Mouse (Mus musculus) intestine, postnatal 0 days (tissue): ENCODE data around the gene Gm28047. TPM values are rescaled to one million over a fixed set of nuclear protein-coding genes. Genes with fewer than 3 reads are reported as not detected.
A peak's percentile ranks its signal among the peaks of the same experiment; 100 is the strongest.

Experiments
- ATAC-seq: fragments of 200-750 bp; cut with Nextera tagmentation; 2 replicates; pipeline ENCODE4 v1.8.0; 2017; ENCODE audit warnings: mild to moderate bottlenecking, moderate TSS enrichment, moderate library complexity
- H3K27ac ChIP-seq: fragments of 300-500 bp; sonication (generic); 2 replicates; pipeline ENCODE4 v1.5.1; 2014; ENCODE audit warnings: mild to moderate bottlenecking, low read depth, low read length, moderate library complexity
- H3K27me3 ChIP-seq: fragments of 300-500 bp; sonication (generic); replicated peaks from 2 replicates; pipeline ENCODE4 v1.6.1; 2014; ENCODE audit warnings: low read length, mixed read lengths; ENCODE audit not compliant: control insufficient read depth, insufficient read depth
- H3K36me3 ChIP-seq: fragments of 300-500 bp; sonication (generic); 2 replicates; pipeline ENCODE4 v1.6.1; 2014; ENCODE audit warnings: mild to moderate bottlenecking, moderate library complexity; ENCODE audit not compliant: control insufficient read depth, insufficient read depth
- H3K4me1 ChIP-seq: fragments of 300-500 bp; sonication (generic); replicated peaks from 2 replicates; pipeline ENCODE4 v1.6.1; 2014; ENCODE audit warnings: antibody characterized with exemption, low read length, mixed read lengths; ENCODE audit not compliant: control insufficient read depth, insufficient read depth
- H3K4me2 ChIP-seq: fragments of 300-500 bp; sonication (generic); replicated peaks from 2 replicates; pipeline ENCODE4 v1.6.1; 2014; ENCODE audit warnings: low read depth, mild to moderate bottlenecking, moderate library complexity
- H3K4me3 ChIP-seq: fragments of 300-500 bp; sonication (generic); 2 replicates; pipeline ENCODE4 v1.5.1; 2014; ENCODE audit warnings: low read depth, low read length
- H3K9ac ChIP-seq: fragments of 300-500 bp; sonication (generic); 2 replicates; pipeline ENCODE4 v1.6.1; 2014; ENCODE audit warnings: mild to moderate bottlenecking, low read depth, low read length
- H3K9me3 ChIP-seq: fragments of 300-500 bp; sonication (generic); 2 replicates; pipeline ENCODE4 v1.6.1; 2016; ENCODE audit warnings: mixed run types; ENCODE audit not compliant: control insufficient read depth
- CTCF ChIP-seq: sonication (generic); IDR thresholded peaks from 2 replicates; pipeline ENCODE4 v1.5.1; 2016; ENCODE audit warnings: low read depth, mild to moderate bottlenecking, control low read depth, antibody characterized with exemption, moderate library complexity
- WGBS: fragments of 180-500 bp; shearing (Covaris S2); extraction: QIAGEN DNeasy Blood & Tissue Kit; methylation state at CpG from one replicate; pipeline ENCODE4 v1.1.7; 2014; 5-methylcytosine and 5-hydroxymethylcytosine counted together
- polyA plus RNA-seq: library from polyadenylated mRNA; unstranded; fragments of >200 nt; fragmentation: Nextera tagmentation; extraction: Ambion mirVana; gene quantifications from 2 replicates; pipeline ENCODE4 v1.2.1, GENCODE M21; 2015

Gm28047 gene
- polyA plus RNA-seq, 1 experiment from 2014 or later, result not detected

DNA sequence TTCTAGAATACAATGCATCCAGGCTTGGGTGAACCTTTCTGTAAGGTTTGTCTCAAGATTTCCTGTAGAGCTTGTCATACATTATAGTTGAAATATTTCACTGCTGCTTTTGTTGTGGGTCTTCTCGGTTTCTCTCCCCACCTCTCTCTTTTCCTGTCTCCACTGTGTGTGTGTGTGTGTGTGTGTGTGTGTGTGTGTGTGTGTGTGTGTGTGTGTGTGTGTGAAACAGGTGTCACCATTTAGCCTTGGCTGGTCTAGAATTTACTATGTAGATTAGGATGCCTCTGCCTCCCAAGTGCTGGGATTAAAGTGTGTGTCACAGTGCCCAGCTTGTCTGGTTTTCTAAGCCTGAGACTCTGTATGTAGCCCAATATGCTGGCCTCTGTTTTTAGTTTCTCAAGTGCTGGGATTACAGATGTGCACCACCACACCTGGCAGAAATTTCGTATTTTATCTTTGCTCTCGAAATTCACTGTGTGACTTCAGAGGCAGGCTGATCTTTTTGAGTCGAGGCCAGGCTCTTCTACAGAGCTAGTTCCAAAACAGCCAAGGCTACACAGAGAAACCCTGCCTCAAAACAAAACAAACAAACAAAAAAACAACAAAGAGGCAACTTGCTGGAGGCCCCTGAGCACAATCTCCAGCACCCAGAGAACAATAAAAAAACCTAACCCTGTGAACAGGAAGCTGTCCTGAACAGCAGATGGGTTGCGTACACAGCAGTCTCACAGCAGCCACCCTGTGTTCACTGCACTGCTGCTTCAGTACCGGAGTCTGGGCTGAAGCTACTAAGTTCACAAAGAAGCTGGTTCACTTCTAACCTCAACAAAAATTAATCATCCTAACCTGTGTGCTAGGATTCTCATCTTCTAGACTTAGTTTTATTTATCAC lies 98.5 kb downstream of the Gm28047 start:
- Histone ChIP-seq H3K9me3 (no peaks in the 10 kb centered on the region), H3K4me2 (no peak overlapping the region), H3K4me1 (no peaks in the 10 kb centered on the region), H3K9ac (no peak overlapping the region), H3K36me3 (peaks cover 61% of the 10 kb centered on the region), H3K27ac (no peak overlapping the region), H3K4me3 (no peak overlapping the region), H3K27me3 (no peaks in the 10 kb centered on the region)
- WGBS, result 78% methylated on average over 6 of the region's 6 CpGs
- no peak for TF ChIP-seq CTCF
- no peak for ATAC-seq

- H3K4me1 ChIP-seq, result no peaks in the 10 kb centered on the region
- no peak within 1 kb of the TSS for H3K4me2 ChIP-seq
- H3K9ac ChIP-seq, result no peak within 1 kb of the TSS
- ATAC-seq, result no peak
- H3K27ac ChIP-seq, result no peak within 1 kb of the TSS
- WGBS, result 11% methylated on average over 3 of the region's 3 CpGs
- peak; percentile 97 for TF ChIP-seq CTCF
- H3K36me3 ChIP-seq, result peaks cover 54% of the 10 kb centered on the region
- H3K4me3 ChIP-seq, result no peak within 1 kb of the TSS
- no peaks in the 10 kb centered on the region for H3K27me3 ChIP-seq
- no peaks in the 10 kb centered on the region for H3K9me3 ChIP-seq
Observed at GRCm38 (mm10) chr15:102524892-102525485, 99.9 kb downstream of the Gm28047 start, which contains the start of gene Npff. TSS of gene Npff (minus strand) at chr15:102524942.

GRCm38 (mm10) chr15:102521480-102521879 lies 103.4 kb downstream of the Gm28047 start:
- Histone ChIP-seq H3K4me2 (no peak overlapping the region), H3K36me3 (peaks cover 33% of the 10 kb centered on the region), H3K27ac (no peak overlapping the region), H3K27me3 (no peaks in the 10 kb centered on the region), H3K4me3 (no peak overlapping the region), H3K9me3 (no peaks in the 10 kb centered on the region), H3K4me1 (no peaks in the 10 kb centered on the region), H3K9ac (no peak overlapping the region)
- TF ChIP-seq CTCF, result no peak
- 84% methylated on average over 4 of the region's 4 CpGs for WGBS
- ATAC-seq, result no peak

DNA sequence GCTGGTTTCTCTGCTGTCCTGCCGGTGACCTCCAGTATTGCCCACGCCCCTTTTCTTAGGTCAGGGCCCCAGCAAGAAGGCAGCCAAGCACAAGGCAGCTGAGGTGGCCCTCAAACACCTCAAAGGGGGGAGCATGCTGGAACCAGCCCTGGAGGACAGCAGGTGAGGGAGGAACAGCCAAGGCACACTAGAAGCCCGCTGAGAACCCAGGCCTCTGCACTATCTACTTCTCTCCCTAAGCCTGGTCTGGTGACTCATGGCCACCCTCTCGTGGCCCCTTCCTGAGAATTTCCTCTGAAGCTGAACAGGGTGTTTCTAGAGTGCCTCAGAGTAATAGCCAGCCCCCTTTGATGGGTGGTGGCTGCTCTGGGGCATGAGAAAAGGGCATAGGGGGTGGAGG lies 104.5 kb downstream of the Gm28047 start:
- Histone ChIP-seq H3K27ac (no peak overlapping the region), H3K27me3 (no peaks in the 10 kb centered on the region), H3K9ac (no peak overlapping the region), H3K36me3 (peaks cover 25% of the 10 kb centered on the region), H3K4me1 (no peaks in the 10 kb centered on the region), H3K4me2 (no peak overlapping the region), H3K9me3 (no peaks in the 10 kb centered on the region), H3K4me3 (no peak overlapping the region)
- 49% methylated on average over 4 of the region's 4 CpGs for WGBS
- no peak for TF ChIP-seq CTCF
- no peak for ATAC-seq

- no peak for ATAC-seq
- Histone ChIP-seq H3K4me3 (peak overlapping the region; percentile 65), H3K27ac (no peak overlapping the region), H3K27me3 (no peaks in the 10 kb centered on the region), H3K9ac (peak overlapping the region; percentile 74), H3K4me2 (peak overlapping the region; percentile 79), H3K4me1 (no peaks in the 10 kb centered on the region), H3K36me3 (peaks cover 24% of the 10 kb centered on the region), H3K9me3 (no peaks in the 10 kb centered on the region)
- WGBS, result 44% methylated on average over 16 of the region's 17 CpGs
- TF ChIP-seq CTCF, result no peak
Observed at GRCm38 (mm10) chr15:102519211-102520141, 105.4 kb downstream of the Gm28047 start.

- no peaks in the 10 kb centered on the region for H3K27me3 ChIP-seq
- ATAC-seq, result no peak
- peak overlapping the region; percentile 79 for H3K4me2 ChIP-seq
- H3K4me3 ChIP-seq, result peak overlapping the region; percentile 65
- no peak for TF ChIP-seq CTCF
- WGBS, result 10% methylated on average over 9 of the region's 9 CpGs
- peak overlapping the region; percentile 98 for H3K27ac ChIP-seq
- no peaks in the 10 kb centered on the region for H3K9me3 ChIP-seq
- H3K9ac ChIP-seq, result peak overlapping the region; percentile 74
- peaks cover 18% of the 10 kb centered on the region for H3K36me3 ChIP-seq
- H3K4me1 ChIP-seq, result no peaks in the 10 kb centered on the region
Observed at GRCm38 (mm10) chr15:102518859-102519201, 106.0 kb downstream of the Gm28047 start.
